Mouse (Mus musculus): ENCODE data around the gene Hhipl1.

Hhipl1 gene

DNA sequence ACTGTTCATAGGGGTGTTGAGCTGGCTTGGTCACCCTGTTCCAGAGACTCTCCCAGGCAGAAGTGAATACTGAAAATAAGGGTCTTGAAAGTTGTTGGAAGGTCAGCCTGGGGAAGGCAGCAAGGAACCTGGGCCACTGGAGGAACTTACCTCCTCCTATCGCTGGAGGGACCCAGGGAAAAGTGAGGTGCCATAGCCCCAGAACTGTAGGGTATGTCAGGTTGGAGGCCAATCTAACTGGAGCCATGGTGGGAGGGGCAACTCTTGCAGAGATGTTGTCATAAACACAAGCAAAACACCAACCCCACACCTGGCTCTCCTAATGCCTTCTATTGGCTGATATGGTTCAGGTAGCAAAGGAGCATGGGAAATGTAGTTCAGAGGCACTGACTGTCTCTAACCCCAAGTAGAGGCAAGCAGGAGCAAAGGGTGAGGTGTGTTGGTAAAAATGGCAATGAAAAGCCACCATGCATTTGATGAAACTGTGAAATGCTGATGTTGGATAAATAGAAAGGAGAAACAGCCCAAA is 7.2 kb downstream of the Hhipl1 start:
- DNase-seq, result no peak

DNA sequence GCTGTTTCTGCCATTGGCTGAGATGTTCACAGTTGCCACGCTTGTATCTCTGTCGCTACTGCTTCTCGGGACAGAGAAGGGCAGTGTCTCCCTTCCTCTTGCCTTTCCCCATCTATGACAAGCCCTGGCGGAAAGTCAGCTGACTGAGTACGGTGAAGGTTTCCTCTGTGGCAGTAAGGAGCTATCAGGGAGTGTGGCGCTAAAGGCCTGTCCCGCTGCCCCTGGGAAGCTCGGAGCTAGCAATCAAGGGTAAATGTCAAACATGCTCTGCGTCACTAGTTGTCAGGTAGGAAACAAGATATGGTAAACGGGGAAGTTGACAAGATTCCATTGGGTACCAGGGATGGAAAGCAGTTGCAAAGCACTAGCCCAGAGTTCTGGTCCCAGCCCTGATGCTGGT is 9.7 kb downstream of the Hhipl1 start:
- DNase-seq, result no peak

DNA sequence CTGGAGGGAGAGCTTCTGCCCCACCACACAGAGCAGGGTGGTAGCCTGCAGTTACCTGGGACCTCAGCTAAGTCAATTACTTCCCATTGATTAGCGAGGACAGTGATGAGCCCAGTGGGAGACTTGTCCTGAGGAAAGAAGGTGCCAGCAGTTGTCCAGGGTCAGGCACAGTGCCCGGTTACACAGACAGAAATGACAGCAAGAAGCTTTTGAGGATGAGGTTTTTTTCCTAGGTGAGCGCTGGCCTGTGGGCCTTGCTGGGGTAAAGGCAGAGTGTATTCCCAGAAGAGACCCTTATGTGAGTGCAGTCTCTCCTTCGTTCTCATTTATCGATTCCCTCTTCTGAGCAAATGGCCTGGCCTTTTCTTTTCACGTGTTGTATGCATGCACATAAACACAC is 10.6 kb downstream of the Hhipl1 start:
- DNase-seq, result no peak

DNA sequence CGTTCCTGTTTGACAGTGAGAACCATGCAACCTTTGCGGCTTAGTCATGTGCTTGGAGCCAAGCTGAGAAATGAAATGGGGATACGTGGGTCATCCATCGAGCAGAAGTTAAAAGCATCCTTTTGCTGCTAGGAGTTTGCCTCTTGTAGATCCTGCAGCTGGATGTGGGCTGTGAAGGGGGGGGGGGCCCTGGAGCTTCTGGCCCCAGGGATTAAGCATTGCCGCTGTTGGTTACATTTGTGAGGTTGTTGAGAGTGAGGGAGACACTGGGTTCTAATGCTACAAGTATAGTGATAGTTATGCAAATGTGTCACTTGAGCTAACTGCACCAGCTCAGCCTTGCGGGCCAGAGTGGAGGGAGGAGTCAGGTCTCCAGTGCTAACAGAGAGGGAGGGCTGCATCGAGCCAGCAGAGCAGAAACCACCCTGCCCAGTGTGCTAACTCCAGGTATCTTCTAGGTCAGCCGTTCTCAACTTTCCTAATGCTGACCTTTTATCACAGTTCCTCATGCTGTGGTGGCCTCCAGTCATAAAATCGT is 11.2 kb downstream of the Hhipl1 start:
- DNase-seq, result no peak

DNA sequence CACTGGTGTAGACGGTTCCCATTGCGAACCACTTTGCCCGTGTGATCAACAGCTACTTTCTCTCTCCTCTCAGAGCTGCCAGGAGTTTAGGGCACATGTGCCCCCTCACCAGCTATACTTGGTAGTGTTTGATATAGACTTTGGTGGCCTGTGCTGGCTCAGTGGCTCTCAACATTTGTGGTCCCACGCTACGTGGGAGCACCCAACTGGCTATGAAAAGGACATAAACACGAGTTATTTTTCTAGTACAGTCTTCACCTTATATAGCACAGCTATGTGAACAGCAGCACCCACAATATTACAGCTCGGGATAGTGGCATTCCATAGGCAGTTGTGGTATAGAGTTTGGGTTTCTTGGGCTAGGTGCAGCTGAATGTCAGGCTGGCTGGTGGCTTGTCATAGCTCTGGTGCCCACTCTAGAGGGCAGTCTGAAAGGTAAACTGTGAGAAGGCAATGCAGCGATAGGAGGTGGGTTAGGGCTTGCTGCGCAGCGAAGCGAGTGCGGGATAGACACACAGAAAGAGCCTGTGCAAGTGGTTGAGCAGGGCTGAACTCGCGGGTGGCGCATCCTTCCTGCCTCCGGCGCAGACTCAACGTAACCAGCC is 11.9 kb downstream of the Hhipl1 start:
- DNase-seq, result no peak

DNA sequence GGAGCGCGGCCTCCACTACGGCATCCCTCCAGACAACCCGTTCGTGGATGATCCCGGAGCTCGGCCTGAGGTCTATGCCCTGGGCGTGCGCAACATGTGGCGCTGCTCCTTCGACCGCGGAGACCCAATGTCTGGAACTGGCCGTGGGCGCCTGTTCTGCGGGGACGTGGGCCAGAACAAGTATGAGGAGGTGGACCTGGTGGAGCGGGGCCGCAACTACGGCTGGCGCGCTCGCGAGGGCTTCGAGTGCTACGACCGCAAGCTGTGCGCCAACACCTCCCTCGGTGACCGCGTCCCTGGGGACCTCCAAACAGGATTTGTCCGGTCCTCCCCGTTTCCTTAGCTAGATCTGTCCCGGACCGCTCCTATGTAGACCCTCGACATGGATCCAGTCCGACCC is 12.4 kb downstream of the Hhipl1 start:
- DNase-seq, result no peak

DNA sequence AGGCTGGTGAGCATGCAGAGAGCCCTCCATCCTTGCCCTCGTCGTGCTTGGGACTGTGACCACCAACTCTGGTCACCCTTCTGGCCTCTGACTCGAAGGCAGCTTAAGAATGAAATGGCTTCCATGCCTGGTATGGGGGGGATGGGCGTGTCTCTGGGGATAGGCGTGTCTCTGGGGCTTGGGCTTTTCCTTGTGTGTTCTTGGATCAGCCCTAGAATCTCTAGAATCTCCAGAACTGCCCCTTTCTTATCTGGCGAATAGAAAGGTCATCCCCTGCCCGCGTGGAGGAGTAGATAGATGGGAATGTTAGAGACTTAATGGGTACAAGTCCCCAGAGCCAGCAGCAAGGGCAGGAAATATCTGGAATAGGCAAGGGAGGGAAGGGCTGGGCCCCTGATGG is 14.0 kb downstream of the Hhipl1 start:
- no peak for DNase-seq

DNA sequence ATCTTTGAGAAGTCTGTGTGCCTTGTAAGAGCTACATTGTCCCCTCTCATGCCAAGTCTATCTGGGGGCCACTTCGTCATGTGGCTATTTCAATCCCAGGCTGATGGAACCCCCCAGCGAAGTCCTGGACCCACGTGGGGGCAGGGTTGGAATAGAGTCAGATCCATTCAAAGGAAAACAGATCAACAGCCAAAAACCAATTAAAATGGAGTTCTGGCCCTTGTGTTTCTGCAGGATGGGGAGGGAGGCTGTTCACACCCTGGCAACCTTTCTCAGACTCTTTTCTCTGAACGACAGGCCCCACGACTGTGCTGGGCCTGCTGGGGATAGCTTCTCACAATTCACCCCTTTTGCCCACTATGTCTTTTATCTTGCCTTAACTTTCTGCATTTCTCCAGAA is 20.3 kb downstream of the Hhipl1 start:
- no peak for DNase-seq

DNA sequence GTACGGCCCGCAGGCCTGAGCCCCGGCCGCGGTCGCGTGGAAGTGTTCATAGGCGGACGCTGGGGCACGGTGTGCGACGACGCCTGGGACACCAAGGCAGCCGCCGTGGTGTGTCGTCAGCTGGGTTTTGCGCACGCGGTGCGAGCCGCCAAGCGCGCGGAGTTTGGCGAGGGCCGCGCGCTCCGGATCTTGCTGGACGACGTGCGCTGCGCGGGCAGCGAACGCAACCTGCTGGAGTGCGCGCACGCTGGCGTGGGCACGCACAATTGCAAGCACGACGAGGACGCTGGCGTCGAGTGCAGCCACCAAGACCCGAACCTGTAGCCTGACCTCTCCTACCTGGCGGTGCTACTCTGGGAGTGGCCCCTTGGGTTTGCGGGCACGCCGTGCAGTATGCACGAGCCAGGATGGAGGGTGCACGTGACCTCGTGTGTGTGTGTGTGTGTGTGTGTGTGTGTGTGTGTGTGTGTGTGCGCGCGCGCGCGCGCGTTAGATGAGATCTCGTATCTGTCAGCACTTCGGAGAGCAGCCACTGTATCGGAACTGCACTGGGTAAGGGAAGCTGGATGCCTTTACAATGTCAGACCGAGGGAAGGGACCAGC is 21.9 kb downstream of the Hhipl1 start:
- no peak for DNase-seq

DNA sequence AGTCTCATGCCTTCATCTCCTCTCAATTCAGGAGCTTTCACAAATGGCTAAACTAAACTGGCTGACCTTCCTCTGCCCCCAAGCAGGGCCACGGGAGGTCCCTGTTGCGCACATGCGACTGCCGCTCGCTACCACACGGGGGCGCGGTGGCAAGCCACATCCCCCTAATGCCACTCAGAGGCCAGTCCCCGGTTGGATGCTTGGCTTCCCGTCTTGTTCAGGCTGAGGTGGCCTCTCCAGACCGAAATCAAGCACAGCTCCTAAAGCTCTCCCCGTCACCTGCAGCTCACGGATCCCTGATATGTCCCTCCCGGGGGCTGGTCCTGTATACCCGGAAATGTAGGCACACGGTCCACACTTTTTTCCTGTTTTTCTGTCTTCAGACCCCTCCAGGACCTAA is 27.0 kb downstream of the Hhipl1 start:
- peak; percentile 75 to 76 for DNase-seq

DNA sequence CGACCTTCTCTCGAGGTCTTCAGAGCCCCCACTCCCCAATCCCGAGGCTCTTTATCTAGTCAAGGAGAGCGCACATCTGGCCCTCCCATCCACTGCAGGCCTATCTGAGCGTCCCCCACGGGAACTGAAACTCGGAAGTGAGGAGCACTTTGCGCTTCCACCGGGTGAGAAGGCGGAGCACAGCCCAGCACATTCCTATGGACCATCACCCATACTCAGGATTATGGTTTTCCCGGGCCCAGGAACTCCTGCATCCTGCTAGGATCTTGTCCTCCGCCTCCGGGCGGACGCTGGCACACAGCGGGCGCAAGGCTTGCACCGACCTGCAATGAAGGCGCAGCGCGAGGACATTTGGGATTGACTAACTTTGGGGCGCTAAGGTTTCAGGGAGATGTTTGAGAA is 27.4 kb downstream of the Hhipl1 start:
- DNase-seq, result peak; percentile 31 to 50

DNA sequence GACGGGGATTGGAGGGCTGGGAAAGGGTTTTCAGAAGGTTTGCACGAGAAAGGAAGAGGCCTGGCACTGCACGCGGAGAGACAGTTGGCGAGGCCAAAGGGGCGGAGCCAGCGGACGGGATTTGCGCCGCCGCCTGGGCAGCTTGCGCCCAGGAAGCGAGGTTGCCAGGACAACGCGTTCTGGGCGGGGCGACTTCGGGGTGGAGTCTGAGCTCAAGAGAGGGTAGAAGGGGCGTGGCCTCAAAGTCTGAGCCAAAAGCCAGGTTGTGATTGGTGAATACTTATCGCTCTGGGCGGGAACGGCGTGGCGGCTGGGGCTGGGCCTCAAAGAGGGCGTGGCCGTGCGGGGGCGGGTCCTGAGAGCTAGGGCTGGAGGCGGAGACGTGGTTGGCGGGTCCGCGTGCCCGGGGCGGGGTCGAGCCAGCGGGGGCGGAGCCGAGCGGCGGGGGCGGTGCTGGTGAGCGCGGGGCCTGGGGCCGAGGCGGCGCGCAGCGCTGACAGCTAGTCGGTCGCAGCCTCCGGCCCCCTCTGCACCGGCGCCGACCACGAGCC is 27.9 kb downstream of the Hhipl1 start, which contains the start of gene Cyp46a1:
Cyp46a1 (plus strand) TSS at position 487 of the 551 bp plus-strand sequence.
- DNase-seq, result peak; percentile 90 to 94

DNA sequence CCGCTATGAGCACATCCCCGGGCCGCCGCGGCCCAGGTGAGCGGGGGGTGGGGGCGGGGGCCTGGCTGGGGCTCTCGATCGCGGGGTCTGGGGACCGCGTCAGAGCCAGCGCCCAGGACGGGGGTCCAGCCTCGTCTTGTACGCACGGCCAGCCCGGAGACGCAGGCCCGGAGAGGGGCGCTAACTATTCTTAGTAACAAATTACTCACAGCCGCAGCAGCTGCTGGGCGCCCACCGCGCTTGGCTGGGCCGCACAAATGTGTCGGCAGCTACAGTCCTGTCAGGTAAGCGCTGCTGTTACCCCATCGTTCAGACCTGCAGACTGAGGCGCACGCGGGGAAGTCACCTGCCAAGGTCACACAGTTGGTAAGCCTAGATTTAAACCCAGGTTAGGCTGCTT is 28.5 kb downstream of the Hhipl1 start:
- peak; percentile 9 to 13 for DNase-seq

DNA sequence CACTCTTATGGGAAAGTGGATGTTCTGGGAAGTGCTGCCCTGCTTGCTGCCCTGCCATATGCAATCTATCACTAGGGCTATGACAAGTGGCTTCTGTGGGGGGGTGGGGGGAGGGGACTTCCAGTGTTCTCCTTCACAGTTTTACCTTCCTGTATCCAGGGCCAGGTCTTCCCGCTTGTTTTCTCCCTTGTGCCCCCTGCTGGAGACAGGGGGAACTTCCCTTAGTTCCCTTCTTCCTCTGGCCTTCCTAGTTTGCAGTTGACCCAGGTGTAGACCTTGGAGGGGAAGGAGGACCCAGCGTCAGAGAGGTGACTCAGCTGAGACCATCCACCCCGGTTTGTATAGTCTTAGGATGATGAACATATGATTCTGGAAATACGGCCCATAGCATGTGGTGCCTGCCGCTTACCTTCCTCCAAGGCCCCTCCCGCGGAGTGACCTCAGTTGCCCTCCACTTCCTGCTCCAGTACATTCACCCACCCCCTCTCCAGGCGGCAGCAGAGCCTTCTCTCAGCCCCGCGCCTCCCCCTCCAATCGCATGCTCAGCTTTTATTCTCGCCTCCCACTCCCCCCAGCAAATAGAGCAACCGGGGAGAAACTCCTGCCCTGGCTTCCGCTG is 32.6 kb downstream of the Hhipl1 start:
- DNase-seq, result peak; percentile 19 to 20

DNA sequence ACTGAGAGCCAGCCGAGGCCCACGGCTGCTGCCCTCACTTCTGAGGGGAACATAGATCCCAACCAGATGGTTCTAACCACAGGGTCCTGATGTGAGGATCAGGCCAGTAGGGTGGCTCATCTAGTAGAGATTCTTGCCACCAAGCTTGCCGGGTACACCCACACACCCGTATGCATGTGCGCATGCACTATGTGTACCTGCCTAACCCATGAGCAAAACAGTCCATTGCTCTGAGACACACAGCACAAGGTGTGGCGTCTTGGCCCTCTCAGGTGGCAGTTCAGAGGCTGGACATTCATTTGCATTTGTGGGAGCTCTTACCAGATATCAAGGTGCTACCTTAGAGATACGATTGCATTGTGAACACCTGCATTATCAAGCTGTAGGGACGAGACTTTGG is 42.1 kb downstream of the Hhipl1 start:
- no peak for DNase-seq

DNA sequence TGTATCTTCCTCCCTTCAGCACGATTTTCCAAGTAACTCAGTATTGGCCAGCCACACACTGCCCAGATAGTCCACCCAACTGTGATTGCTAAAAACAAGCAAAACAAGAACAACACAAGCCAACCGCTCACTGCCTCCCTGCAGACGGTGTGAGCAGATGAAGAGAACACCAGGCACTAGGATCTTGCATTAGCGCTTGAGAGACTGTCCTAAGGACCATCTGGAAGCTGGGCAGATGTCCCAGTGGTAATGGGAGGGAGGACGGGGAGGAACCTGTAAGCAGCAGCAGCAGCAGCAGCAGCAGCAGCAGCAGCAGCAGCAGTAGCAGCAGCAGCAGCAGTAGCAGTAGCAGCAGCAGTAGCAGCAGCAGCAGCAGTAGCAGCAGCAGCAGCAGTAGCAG is 43.0 kb downstream of the Hhipl1 start:
- DNase-seq, result no peak

DNA sequence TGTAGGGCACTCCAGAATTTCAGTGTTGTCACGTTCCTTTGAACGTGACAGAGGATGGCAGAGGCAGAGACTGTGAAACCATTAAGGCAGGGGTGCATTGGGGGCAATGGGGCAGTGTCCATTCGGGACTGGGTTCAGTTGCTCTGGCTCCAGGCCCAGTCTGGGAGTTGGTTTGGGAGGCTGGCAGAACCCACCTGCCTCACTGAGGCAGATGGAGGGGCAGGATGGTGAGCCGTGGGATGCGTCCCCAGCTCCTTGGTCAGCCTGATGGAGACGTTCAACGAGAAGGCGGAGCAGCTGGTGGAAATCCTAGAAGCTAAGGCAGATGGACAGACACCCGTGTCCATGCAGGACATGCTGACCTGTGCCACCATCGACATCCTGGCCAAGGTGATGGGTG is 44.9 kb downstream of the Hhipl1 start:
- DNase-seq, result no peak

DNA sequence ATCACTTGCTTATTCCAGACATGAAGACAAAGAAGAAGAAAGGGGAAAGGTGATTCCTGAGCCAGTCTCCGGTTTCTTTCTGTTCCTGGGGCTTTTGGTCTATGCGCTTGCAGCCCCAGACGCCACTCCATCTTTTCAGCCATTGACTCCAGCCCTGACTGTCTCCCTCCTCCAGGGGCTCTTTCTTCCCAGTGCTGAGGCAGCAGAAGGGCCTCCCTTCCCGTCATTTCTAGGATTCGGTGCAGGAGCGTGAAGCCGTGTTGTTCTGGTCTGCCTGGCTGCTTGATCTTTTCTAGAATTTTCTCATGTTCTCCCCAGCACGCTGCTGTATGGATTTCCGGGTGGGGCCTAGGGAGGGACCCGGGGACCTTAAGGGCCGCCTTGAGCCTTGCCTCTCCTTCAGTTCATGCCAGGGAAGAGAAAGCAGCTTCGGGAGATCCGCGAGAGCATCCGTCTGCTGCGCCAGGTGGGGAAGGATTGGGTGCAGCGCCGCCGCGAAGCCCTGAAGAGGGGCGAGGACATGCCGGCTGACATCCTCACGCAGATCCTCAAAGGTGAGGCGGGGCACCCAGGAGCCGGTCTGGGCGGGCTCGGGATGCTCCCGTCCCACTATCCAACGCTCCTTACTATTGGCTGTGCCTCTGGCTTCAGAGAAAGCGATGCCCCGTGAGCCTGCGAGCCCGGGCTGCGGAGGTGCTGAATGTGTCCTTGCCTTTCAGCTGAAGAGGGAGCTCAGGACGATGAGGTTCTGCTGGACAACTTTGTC is 46.5 kb downstream of the Hhipl1 start:
- DNase-seq, result no peak

DNA sequence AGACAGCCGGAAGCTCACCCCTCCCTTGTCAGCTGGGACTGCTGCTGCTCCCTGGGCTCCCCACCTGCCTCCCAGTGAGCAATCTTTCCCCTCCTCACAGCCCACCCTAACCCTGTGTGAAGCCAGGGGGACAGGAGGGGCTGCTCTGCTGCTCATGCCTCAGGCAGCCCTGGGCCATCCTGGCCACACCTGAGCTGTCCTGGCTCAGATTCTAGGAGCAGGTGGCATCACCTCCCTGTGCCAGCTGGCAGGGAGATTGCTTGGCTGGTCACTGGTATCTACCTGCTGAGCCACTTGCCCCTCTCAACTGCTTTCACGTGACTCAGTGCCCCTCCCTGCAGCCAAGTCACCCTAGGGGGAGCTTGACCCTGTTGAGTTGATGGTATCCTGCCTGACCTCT is 48.2 kb downstream of the Hhipl1 start:
- no peak for DNase-seq

DNA sequence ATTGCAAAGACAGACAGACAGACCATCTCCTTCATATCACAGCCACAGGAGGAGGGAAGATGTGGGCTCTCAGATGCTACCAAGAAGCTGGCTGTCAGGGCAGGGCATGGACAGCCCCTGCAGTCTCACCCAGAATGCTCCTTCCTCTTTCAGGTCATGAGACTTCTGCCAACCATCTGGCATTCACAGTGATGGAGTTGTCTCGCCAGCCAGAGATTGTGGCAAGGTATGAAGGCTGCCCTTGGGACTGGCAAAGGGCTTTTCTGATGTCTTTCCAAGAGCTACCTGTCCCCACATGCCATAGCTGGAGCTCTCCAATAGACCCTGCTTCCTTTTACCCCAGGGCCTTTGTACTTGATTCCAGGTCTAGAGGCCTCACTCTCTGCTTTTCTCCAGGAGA is 49.2 kb downstream of the Hhipl1 start:
- no peak for DNase-seq

DNA sequence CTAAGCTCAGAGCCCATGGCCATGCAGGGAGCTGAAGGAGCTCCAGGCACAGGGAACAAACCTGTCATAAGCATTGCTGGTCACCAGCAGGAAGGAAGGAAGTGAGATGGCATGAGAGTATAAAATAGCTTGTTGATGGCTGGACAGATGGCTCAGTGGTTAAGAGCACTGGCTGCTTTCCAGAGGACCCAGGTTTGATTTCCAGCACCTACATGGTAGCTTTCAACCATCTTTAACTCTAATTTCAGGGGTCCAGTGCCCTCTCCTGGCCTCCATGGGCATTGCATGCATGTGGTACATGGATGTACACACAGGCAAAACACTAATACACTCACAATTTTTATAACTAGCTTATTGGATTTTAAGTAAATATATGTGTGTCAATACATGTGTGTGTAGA is 49.9 kb downstream of the Hhipl1 start:
- no peak for DNase-seq

DNA sequence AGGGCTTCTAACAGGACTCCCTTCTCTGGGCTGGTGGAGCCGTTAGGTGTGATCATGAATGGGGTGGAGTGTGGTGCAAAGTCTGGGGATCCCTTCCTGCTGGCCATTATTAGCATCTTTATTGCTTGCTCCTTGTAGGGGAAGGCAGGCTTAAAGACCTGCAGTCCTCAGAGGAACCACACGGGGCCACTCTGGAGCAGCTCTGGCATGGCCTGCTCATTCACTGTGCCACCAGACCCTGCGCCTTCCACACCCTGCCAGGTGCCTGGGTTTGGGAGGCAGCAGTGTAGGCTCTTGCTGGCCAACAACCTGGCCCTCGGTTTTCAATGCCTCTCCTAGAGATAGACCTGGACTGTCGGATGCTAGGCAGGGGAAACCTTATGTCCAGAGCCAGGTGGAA is 57.7 kb downstream of the Hhipl1 start:
- DNase-seq, result peak; percentile 21 to 32

DNA sequence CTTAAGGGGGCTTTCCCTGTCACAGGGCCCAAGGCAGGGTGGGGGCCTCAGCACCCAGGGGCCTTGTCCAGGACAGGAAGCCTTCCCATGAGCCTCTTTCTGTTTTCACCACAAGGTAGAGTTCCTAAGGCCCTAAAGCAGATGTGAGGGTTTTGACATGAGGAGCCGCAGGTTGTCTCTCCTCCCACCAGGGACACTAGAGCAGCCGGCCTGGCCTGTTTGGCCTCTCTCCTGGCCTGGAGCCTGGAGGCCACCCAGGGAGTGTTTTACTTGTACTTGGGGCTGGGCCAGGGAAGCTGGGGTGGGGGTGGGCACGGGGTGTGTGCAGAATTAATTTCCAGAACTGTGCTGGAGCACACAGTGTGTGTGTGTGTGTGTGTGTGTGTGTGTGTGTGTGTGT is 59.3 kb downstream of the Hhipl1 start:
- no peak for DNase-seq
